Mouse (Mus musculus) kidney, postnatal 14 days (tissue): ENCODE data around the gene Bst1.
A peak's percentile ranks its signal among the peaks of the same experiment; 100 is the strongest.

Experiments used
- DNase-seq: peaks from one replicate; pipeline ENCODE4 v3.0.0; 2022; ENCODE audit warnings: mixed read lengths

Gene Bst1

GRCm38 (mm10) chr5:43814536-43814935, 4.1 kb upstream of the Bst1 start:
- no peak for DNase-seq

GRCm38 (mm10) chr5:43815769-43816168, 2.9 kb upstream of the Bst1 start:
- no peak for DNase-seq

- no peak for DNase-seq
These were observed 2.1 kb downstream of the Bst1 start for GRCm38 (mm10) chr5:43820785-43821184.

GRCm38 (mm10) chr5:43821538-43821937, 2.9 kb downstream of the Bst1 start, which contains the start of gene Fbxl5:
Gene Fbxl5 (minus strand): TSS chr5:43821638.
- no peak for DNase-seq

GRCm38 (mm10) chr5:43822199-43822598, 3.5 kb downstream of the Bst1 start:
- no peak for DNase-seq

- no peak for DNase-seq
These were observed 4.1 kb downstream of the Bst1 start for GRCm38 (mm10) chr5:43822824-43823223.

- no peak for DNase-seq
These were observed 5.9 kb downstream of the Bst1 start for GRCm38 (mm10) chr5:43824580-43824979.

GRCm38 (mm10) chr5:43826883-43827282, 8.2 kb downstream of the Bst1 start:
- no peak for DNase-seq

GRCm38 (mm10) chr5:43827366-43827765, 8.7 kb downstream of the Bst1 start:
- no peak for DNase-seq

- DNase-seq: no peak
These were observed 17.9 kb downstream of the Bst1 start for GRCm38 (mm10) chr5:43836590-43836989.

- DNase-seq: peak; percentile 44
These were observed 18.7 kb downstream of the Bst1 start for GRCm38 (mm10) chr5:43837372-43837771.

- DNase-seq: no peak
These were observed 22.7 kb downstream of the Bst1 start for GRCm38 (mm10) chr5:43841144-43842010.

- DNase-seq: no peak
These were observed 23.3 kb downstream of the Bst1 start for GRCm38 (mm10) chr5:43842011-43842285.

GRCm38 (mm10) chr5:43842576-43843155, 24.0 kb downstream of the Bst1 start:
- DNase-seq: no peak

- no peak for DNase-seq
These were observed 26.4 kb downstream of the Bst1 start for GRCm38 (mm10) chr5:43845083-43845482.

- no peak for DNase-seq
These were observed 27.0 kb downstream of the Bst1 start for GRCm38 (mm10) chr5:43845646-43846045.

- DNase-seq: no peak
These were observed 27.5 kb downstream of the Bst1 start for GRCm38 (mm10) chr5:43846227-43846626.

GRCm38 (mm10) chr5:43847555-43847954, 28.9 kb downstream of the Bst1 start:
- DNase-seq: no peak

GRCm38 (mm10) chr5:43848275-43848674, 29.6 kb downstream of the Bst1 start:
- no peak for DNase-seq

GRCm38 (mm10) chr5:43853096-43853867, 34.6 kb downstream of the Bst1 start:
- DNase-seq: peak; percentile 42

- no peak for DNase-seq
These were observed 35.3 kb downstream of the Bst1 start for GRCm38 (mm10) chr5:43853868-43854488.

- DNase-seq: peak; percentile 40
These were observed 37.1 kb downstream of the Bst1 start for GRCm38 (mm10) chr5:43855769-43856168.

- no peak for DNase-seq
These were observed 41.0 kb downstream of the Bst1 start for GRCm38 (mm10) chr5:43859663-43860062.
